Mouse (Mus musculus) intestine, embryonic 14.5 days (tissue): ENCODE data around the gene Vinac1. TPM values are rescaled to one million over a fixed set of nuclear protein-coding genes. Genes with fewer than 3 reads are reported as not detected.

Experiments used
- ATAC-seq: fragments of 200-750 bp; cut with Nextera tagmentation; replicated peaks from 2 replicates; pipeline ENCODE4 v1.8.0; 2017; ENCODE audit warnings: low read depth, moderate number of reproducible peaks, moderate TSS enrichment, moderate library complexity; ENCODE audit not compliant: low FRiP score, low TSS enrichment
- DNase-seq: peaks from one replicate; pipeline ENCODE4 v3.0.0-alpha.2; 2018; ENCODE audit warnings: low spot score
- H3K27ac ChIP-seq: fragments of 300-500 bp; sonication (generic); 2 replicates; pipeline ENCODE4 v1.5.1; 2014; ENCODE audit warnings: low read depth, mild to moderate bottlenecking, control low read depth
- H3K27me3 ChIP-seq: fragments of 300-500 bp; sonication (generic); replicated peaks from 2 replicates; pipeline ENCODE4 v1.6.1; 2014; ENCODE audit warnings: low read length, control low read depth; ENCODE audit not compliant: control insufficient read depth, insufficient read depth
- H3K36me3 ChIP-seq: fragments of 300-500 bp; sonication (generic); 2 replicates; pipeline ENCODE4 v1.6.1; 2014; ENCODE audit warnings: low read length, control low read depth; ENCODE audit not compliant: control insufficient read depth, insufficient read depth
- H3K4me1 ChIP-seq: fragments of 300-500 bp; sonication (generic); replicated peaks from 2 replicates; pipeline ENCODE4 v1.6.1; 2014; ENCODE audit warnings: low read length, control low read depth, mixed read lengths; ENCODE audit not compliant: control insufficient read depth, insufficient read depth
- H3K4me2 ChIP-seq: fragments of 300-500 bp; sonication (generic); 2 replicates; pipeline ENCODE4 v1.6.1; 2014; ENCODE audit warnings: low read length
- H3K4me3 ChIP-seq: fragments of 300-500 bp; sonication (generic); 2 replicates; pipeline ENCODE4 v1.5.1; 2014; ENCODE audit warnings: low read depth, low read length, control low read depth, mixed read lengths
- H3K9ac ChIP-seq: fragments of 300-500 bp; sonication (generic); 2 replicates; pipeline ENCODE4 v1.6.1; 2014; ENCODE audit warnings: mild to moderate bottlenecking, low read length
- H3K9me3 ChIP-seq: fragments of 300-500 bp; sonication (generic); 2 replicates; pipeline ENCODE4 v1.6.1; 2016; ENCODE audit warnings: low read length, control low read depth; ENCODE audit not compliant: control insufficient read depth
- WGBS: fragments of 180-500 bp; shearing (Covaris S2); extraction: QIAGEN DNeasy Blood & Tissue Kit; methylation state at CpG from one replicate; pipeline ENCODE4 v1.1.7; 2014; 5-methylcytosine and 5-hydroxymethylcytosine counted together
- polyA plus RNA-seq: library from polyadenylated mRNA; unstranded; fragments of >200 nt; fragmentation: Nextera tagmentation; extraction: Ambion mirVana; gene quantifications from 2 replicates; pipeline ENCODE4 v1.2.1, GENCODE M21; 2014

Vinac1 gene
- polyA plus RNA-seq = 0.09 and 0.35 TPM in 2 replicates

DNA sequence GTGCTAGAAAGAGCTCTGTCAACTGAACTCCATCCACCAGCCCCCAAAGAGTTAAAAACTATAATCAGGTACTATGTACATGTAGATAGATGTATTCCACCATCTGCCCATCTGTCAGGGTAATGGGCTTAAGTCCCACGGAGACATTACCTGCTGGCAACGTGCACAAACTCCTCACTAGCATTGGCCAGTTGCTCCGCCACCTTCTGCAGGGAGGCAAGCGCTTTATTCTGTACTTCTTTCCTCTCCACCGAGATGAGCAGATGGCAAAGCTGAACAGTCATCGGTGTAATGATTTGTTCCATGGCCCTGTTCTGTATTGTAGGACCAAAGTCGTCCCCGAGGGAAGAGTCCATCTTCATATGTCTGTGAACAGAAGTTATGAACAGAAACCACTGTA lies at the start of gene Vinac1:
TSS of gene Vinac1 (minus strand) at position 362 of the 400 bp plus-strand sequence.
- Histone ChIP-seq H3K9ac (no peak within 1 kb of the TSS), H3K4me1 (no peaks in the 10 kb centered on the region; the same call in 1 of the 2 replicates), H3K27me3 (no peaks in the 10 kb centered on the region), H3K9me3 (no peaks in the 10 kb centered on the region), H3K4me3 (no peak within 1 kb of the TSS), H3K4me2 (no peak within 1 kb of the TSS), H3K27ac (no peak within 1 kb of the TSS), H3K36me3 (no peaks in the 10 kb centered on the region)
- DNase-seq (no peak), ATAC-seq (no peak)
- 80% methylated on average over 8 of the region's 8 CpGs for WGBS

DNA sequence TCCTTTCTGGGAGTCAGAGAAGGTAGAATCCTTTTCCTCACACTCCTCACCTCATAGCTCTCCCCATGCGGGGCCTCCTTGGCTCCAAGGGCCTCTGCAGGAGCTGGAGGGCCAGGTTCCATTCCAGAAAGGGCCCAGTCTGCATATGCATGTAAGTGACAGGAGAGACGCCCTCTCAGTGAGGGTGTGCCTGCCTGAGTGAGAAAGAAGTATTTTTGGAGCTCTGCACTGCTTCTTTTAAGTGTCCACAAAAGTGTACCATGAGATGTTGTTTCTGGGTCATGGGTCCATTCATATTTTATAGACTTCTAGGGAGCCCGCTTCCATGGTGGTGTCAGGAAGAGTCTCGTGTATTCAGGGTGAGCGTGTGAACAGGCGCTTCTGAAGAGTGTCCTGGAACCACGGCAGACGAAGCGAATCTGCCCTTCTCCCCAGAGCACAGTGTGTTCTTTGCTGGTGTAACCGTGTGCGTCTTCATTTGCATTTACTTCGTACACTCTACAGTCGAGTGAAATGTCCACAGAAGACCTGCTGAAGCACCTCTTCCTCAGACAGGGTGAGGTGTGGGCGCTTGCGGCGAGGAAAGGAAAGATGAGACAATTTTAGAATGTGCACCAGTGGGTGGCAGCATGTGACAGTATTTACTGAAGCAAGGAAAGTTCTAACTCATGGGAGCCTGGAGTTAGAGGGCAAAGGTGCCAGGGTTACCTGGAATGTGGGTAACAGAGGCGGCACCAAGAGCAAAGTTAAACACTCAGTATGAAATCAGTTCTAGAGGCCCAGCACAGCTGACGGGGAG lies 46.2 kb upstream of the Vinac1 start:
- H3K27ac ChIP-seq = no peak overlapping the region
- H3K9me3 ChIP-seq = no peaks in the 10 kb centered on the region
- WGBS = 86% methylated on average over 18 of the region's 18 CpGs
- no peak overlapping the region for H3K4me3 ChIP-seq
- DNase-seq = no peak
- H3K9ac ChIP-seq = no peak overlapping the region
- H3K4me1 ChIP-seq = no peaks in the 10 kb centered on the region
- ATAC-seq = no peak
- no peaks in the 10 kb centered on the region for H3K27me3 ChIP-seq
- H3K4me2 ChIP-seq = no peak overlapping the region
- peaks cover 56% of the 10 kb centered on the region for H3K36me3 ChIP-seq

DNA sequence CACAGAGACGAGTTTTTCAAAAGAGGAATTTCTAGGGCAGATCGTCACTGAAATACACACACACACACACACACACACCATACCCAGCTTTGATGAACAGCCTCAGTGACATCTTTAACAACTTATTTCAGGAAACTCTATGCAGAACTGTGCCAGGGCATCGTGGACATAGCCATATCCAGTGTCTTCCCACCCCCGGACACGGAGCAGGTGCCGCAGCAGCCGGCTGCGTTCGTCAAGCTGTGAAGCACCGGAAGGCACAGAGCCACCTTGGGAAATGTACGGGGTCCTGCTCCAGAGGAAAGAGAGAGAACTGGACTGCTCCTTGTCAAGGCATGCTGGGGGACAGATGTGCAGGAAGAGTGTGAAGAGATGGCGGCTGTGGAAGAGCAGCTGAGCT lies 44.8 kb upstream of the Vinac1 start:
- Histone ChIP-seq H3K36me3 (peaks cover 66% of the 10 kb centered on the region), H3K4me2 (no peak overlapping the region), H3K4me1 (no peaks in the 10 kb centered on the region), H3K27me3 (no peaks in the 10 kb centered on the region), H3K9ac (no peak overlapping the region), H3K27ac (no peak overlapping the region), H3K4me3 (no peak overlapping the region), H3K9me3 (no peaks in the 10 kb centered on the region)
- 93% methylated on average over 12 of the region's 12 CpGs for WGBS
- ATAC-seq (no peak), DNase-seq (no peak)

DNA sequence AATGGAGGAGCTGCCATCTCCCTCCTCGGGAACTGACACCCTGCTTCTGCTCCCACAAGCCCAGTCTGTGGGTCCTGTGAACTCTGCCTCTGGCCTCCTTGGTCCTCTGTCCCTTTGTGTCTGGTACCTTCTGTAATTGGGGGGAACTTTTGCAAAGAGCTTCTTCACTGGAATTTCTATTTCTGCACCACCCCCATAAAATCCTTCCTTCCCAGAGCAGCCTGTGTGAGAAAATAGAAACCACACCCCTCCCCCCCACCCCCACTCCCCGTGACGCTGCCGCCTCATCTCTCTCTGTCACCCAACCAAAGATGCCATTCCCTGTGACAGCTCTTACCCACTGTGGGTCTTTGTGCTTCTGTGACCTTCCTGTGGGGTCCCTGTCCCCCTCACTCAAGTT lies 42.4 kb upstream of the Vinac1 start:
- Histone ChIP-seq H3K4me1 (no peaks in the 10 kb centered on the region), H3K36me3 (peaks cover 69% of the 10 kb centered on the region)

DNA sequence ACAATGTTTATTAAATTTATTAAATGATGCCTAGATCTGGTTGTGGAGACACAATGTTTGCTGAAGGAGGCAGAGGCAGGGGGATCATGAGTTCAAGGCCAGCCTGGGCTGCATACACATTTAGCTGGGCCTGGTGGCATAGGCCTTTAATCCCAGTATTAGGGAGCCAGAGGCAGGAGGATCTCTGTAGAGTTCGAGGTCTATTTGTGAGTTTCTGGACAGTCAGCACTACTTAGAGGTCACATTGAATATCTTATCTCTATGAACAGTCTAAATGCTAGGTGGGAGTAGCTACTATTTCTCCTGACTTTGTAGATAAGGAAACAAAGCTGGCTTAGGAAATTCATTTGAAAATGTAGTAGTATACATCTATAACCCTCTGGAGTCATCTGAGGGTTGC lies 39.5 kb upstream of the Vinac1 start:
- Histone ChIP-seq H3K4me1 (no peaks in the 10 kb centered on the region), H3K4me3 (no peak overlapping the region), H3K27me3 (no peaks in the 10 kb centered on the region), H3K9me3 (0 out of 2 replicates have a peak, but pooled peaks cover 2% of the 10 kb centered on the region), H3K27ac (no peak overlapping the region), H3K4me2 (no peak overlapping the region), H3K9ac (no peak overlapping the region), H3K36me3 (peaks cover 59% of the 10 kb centered on the region)
- ATAC-seq = no peak
- whole genome bisulfite sequencing = 93% methylated on average over 1 of the region's 1 CpGs
- no peak for DNase-seq

More for the DNA sequence above, 42.4 kb upstream of the Vinac1 start:
- H3K27me3 ChIP-seq = no peaks in the 10 kb centered on the region
- no peak overlapping the region for H3K4me2 ChIP-seq
- H3K9me3 ChIP-seq = 0 out of 2 replicates have a peak, but pooled peaks cover 2% of the 10 kb centered on the region
- H3K9ac ChIP-seq = no peak overlapping the region
- DNase-seq (no peak), ATAC-seq (no peak)
- no peak overlapping the region for H3K4me3 ChIP-seq
- WGBS = 77% methylated on average over 4 of the region's 4 CpGs
- H3K27ac ChIP-seq = no peak overlapping the region

DNA sequence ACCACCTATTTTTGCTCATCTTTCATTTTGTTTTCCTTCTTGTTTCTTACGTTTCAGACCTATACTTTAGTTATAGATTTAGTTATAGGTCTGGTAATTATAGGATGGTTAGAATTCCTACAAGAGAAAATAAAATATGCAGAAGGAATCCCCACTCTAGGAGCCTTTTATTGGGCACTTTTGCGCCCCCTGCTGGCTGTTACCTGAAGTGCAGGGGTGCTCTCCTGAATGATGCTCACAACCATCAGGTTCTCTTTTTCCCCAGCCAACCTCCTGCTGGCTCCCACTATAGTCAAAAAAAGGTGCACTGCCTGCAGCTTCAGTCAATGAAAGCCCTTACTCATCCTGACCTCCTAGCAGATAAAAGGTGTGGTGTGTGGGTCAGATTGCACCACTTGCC lies 37.0 kb upstream of the Vinac1 start:
- H3K36me3 ChIP-seq = peaks cover 56% of the 10 kb centered on the region
- H3K4me2 ChIP-seq = no peak overlapping the region
- ATAC-seq (no peak), DNase-seq (peak; percentile 69)
- no peak overlapping the region for H3K9ac ChIP-seq
- no peaks in the 10 kb centered on the region for H3K4me1 ChIP-seq
- H3K27me3 ChIP-seq = no peaks in the 10 kb centered on the region
- 67% methylated on average over 2 of the region's 2 CpGs for WGBS
- H3K27ac ChIP-seq = no peak overlapping the region
- no peak overlapping the region for H3K4me3 ChIP-seq
- 0 out of 2 replicates have a peak, but pooled peaks cover 2% of the 10 kb centered on the region for H3K9me3 ChIP-seq

DNA sequence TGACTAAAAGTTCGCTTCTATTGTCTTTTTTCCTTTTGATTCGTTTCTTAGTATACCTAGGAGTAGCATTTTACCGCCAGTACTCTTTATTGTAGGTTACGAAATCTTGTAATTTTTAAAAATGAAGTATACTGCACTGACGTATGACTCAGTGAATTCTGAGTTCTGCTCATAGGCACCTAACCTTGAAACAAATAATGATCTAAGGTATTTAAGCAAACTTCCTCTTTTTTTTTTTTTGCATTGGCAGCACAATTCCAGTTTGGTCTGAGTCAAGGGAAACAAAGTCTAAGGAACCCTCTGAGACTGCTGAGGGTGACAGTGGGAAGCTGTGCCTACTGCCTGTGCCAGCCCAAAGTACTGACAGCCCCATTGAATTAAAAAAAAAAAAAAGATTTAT lies 35.5 kb upstream of the Vinac1 start:
- Histone ChIP-seq H3K36me3 (peaks cover 56% of the 10 kb centered on the region), H3K4me2 (no peak overlapping the region), H3K9me3 (0 out of 2 replicates have a peak, but pooled peaks cover 2% of the 10 kb centered on the region), H3K27me3 (no peaks in the 10 kb centered on the region), H3K27ac (no peak overlapping the region), H3K4me3 (no peak overlapping the region), H3K9ac (no peak overlapping the region), H3K4me1 (no peaks in the 10 kb centered on the region)
- no peak for ATAC-seq
- WGBS = 89% methylated on average over 5 of the region's 5 CpGs
- no peak for DNase-seq

DNA sequence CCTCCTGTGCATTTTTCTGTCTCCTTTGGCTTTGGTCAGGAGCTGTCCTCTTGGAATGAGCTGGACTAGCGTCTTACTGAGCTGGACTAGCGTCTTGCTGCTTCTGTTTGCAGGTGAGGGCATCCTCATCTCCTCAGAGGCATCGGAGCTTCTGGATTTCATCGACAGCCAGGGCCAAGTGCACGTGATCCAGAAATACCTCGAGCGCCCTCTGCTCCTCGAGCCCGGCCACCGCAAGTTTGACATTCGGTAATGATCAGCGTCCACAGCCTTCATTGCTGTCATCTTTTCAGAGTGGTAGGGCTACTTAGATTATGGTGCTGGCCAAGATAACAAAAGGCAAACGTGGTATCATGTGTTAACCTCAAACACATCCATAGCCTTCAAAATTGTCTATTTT lies 33.1 kb upstream of the Vinac1 start:
- Histone ChIP-seq H3K4me2 (no peak overlapping the region), H3K9ac (no peak overlapping the region), H3K36me3 (peaks cover 70% of the 10 kb centered on the region), H3K27me3 (no peaks in the 10 kb centered on the region), H3K9me3 (0 out of 2 replicates have a peak, but pooled peaks cover 2% of the 10 kb centered on the region), H3K4me3 (no peak overlapping the region), H3K4me1 (no peaks in the 10 kb centered on the region), H3K27ac (no peak overlapping the region)
- DNase-seq = no peak
- ATAC-seq = no peak
- WGBS = 72% methylated on average over 13 of the region's 13 CpGs

DNA sequence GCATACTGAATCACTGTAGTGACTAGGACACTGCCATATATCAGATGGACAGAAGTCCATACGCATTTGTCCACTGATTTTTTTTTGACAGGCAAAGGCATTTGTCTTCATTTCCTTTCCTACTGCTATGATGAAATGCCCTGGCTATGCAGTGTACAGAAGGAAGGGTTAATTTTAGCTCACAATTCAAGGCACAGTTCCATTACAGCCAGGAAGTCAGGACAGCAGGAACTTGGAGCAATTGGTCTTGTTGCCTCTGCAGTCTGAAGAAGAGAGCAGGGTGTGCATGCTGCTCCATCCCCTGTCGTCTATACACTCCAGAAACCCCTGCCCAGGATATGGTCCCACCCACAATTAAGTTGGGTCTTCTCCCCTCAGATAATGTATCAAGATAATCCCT lies 31.2 kb upstream of the Vinac1 start:
- no peak for ATAC-seq
- Histone ChIP-seq H3K4me2 (no peak overlapping the region), H3K36me3 (peaks cover 61% of the 10 kb centered on the region), H3K9me3 (no peaks in the 10 kb centered on the region), H3K27ac (no peak overlapping the region), H3K9ac (no peak overlapping the region), H3K4me3 (no peak overlapping the region), H3K27me3 (no peaks in the 10 kb centered on the region), H3K4me1 (no peaks in the 10 kb centered on the region)
- DNase-seq = no peak
- 62% methylated on average over 2 of the region's 2 CpGs for WGBS
